Mouse (Mus musculus): Measurements from ENCODE around the gene Gm20830.
"Not testable (repeated sequence)": the region's sequence is repeated elsewhere in the genome, so short reads cannot be mapped to it uniquely, and the experiment has no call there.

The Gm20830 gene

DNA sequence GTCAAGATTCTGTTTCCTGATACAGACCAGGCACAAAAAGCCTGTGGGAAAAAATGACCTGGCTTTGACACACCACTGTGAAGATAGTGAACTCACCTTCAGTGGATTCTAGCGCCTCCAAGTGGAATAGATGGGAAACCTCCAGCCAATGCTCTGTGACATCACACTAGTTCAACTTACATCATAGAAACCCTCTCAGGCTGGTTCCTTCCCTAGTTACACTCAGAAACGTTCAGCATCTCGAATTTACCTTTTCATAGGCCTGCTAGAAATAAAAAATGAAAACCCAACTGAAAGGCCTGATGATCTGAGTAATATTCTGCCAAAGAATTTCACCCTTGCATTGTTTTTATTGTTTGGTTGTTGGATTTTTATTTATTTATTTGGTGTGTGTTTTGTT, at the start of gene Gm20830:
Gm20830 (minus strand) TSS at position 101 of the 400 bp plus-strand sequence.
- DNase-seq (ENCODE audit: low read depth, low spot score): not testable (repeated sequence)

Measured in A20 (cell line).